Mouse (Mus musculus): ENCODE data around the gene Thegl. TPM values are rescaled to one million over a fixed set of nuclear protein-coding genes. Genes with fewer than 3 reads are reported as not detected.

Thegl gene
- total RNA-seq, 2 experiments from 2014 or later: 2.4 to 3.2 TPM

DNA sequence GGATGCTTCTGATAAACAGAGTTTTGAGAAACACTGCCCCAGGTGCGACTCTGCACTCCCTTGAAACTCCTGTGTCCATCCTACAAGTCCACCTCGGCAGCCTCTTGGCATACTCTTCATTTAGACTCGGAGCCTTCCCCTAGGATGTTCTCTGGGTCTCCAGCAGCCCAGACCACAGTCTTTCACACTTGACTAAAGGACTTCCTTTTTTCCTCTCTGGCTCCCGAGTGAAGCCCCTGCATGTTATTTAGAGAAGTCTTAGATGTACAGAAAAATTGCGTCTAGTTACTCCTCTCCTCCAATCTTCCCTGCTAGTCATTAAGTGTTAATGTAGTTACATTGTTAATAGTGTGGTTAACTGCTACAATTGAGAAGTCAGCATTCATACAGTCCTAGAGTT, 28.5 kb downstream of the Thegl start:
- no peak for DNase-seq (ENCODE audit: low spot score in 2 of 2)

DNA sequence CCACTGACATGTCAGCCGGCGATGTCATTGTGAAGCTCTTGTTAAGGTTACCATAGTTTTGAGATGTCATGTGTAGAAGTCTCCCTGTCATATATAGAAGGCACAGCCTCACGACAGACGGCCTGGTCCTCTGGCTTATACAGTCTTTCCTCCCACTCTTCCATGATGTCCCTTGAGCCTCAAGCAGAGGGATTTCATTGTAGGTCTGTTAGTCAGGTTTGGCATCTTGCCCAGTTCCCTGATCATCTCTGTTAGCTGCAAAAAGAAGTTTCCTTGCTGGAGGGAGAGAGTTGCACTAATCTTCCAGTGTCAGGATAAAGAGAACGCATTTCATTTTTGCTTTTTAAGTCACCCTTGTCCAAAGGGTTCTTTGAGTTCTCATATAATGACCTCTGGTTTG, 36.8 kb downstream of the Thegl start:
- no peak for DNase-seq (ENCODE audit: low spot score in 2 of 2)

DNA sequence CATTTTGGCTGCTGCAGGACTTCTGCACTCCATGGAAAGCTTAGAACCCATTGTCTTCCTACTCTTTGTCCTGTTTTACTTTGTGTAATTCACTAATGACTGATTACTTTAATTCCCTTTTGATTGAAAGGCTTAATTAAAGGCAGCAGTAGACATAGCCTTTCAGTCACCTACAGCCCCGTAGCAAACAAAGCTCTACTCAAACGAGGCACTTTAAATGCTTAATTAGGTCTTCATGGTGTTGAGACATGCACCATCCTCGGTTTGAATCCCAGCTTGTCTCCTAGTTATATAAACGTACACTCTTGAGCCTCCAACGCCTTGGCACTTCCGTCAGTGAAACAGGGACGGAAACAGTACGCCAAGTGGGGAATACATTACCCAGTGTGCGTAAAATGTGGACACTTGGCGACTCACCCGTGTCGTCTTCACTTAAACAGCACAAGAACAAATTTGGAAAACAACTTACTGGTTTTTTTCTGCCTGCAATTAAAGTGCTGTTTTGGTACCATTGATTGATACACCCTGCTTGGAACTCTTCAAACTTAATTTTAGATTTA, 41.1 kb downstream of the Thegl start:
- DNase-seq (ENCODE audit: low spot score in 2 of 2): no peak

DNA sequence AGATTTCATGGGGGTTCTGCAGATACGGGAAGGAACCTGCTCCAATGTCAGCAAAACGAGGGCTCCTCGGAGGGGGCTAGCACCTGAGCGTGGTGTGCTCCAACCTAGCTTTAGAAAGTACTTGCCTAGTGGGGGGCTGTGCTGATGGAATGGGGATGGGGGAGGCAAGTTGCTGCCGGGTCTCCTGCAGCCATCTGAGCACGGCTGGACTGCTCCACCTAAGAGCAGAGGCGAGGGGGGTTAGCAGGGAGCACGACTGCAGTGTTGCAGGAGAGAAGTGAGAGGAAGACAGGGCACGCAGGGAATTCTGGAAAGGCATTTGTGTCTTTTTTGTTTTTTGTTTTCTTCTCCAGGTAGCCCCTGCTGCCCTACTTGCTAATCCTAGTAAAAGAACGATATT, 44.5 kb downstream of the Thegl start:
- no peak for DNase-seq (ENCODE audit: low spot score in 2 of 2)

DNA sequence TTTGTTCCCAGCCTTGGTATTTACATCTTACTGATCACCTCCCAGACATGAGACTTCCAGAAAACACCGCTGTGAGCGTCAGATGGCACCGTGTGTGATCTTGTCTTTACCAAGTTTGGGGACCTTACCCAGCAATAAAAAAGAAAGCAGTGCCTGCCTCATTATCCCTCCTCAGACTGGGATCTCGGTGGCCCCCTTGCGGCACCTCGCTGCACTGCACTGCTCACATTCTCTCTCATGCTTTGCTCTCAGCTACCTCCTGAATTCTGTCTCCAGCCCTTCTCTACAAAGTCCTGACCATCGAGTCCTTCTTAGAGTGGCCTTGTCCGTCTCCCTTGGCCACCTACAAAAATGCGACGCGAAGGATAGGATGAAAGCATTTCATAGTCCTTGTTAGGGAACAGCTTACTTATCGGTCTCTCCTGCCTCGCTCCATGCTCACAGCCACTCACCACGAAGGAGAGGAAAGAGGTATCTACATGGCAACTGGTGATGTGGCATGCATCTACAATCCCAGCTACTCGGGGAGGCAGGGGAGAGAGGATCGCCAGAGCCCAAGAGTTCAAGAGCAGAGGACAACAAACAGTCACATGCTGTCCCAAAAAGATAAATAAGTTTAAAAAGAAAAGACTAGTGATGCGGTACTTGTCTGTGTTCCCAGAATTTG, 45.7 kb downstream of the Thegl start:
- DNase-seq (ENCODE audit: low spot score in 2 of 2): peak; percentile 82 to 86

DNA sequence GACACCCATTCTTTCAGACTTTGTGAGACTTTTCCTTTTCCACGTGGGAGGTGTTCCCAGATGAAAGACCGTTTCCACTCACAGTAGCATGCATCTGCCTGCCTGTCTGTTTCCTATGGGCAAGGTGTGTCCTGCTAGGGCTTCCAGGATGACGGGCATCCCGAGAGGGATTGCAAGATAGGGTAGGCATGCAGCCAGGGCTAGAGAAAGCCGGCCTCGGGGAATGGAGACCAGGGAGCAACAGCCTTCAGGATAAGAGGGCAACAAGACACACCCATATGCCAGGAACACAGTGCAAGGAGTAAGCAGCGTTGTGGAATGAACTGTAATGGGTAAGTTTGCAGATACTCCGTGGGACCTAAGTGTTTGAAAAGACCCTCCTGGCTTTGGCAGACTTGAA, 51.5 kb downstream of the Thegl start:
- no peak for DNase-seq (ENCODE audit: low spot score in 2 of 2)

DNA sequence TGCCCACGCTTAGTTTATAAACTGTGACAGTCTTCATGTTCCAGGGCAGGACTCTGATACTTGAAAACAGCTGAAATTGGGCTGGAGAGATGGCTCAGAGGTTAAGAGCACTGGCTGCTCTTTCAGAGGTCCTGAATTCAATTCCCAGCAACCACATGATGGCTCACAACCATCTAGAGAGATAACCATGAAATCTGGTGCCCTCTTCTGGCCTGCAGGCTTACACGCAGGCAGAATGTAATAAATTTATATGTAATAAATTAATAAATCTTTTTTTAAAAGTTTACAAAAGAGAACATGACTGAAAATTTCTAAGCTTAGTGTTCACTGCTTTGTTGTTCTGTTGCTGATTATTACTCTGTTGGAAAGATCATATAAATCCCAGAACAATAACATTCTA, 55.2 kb downstream of the Thegl start:
- DNase-seq (ENCODE audit: low spot score in 2 of 2): no peak

DNA sequence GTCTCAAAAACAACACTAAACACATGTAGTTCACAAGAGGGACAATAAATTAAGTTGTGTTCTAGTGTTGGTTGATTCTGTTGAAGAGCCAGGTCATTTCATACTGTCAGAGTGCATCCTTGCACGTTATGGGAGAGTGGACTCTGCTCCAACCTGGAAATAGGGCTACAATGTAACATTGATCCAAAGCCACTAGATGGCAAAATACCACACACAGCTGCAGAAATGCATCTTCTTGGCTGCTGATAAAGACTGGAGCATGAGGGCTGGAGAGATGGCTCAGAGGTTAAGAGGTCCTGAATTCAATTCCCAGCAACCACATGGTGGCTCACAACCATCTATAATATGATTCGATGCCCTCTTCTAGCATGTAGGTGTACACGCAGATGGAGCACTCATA, 55.8 kb downstream of the Thegl start:
- no peak for DNase-seq (ENCODE audit: low spot score in 2 of 2)

DNA sequence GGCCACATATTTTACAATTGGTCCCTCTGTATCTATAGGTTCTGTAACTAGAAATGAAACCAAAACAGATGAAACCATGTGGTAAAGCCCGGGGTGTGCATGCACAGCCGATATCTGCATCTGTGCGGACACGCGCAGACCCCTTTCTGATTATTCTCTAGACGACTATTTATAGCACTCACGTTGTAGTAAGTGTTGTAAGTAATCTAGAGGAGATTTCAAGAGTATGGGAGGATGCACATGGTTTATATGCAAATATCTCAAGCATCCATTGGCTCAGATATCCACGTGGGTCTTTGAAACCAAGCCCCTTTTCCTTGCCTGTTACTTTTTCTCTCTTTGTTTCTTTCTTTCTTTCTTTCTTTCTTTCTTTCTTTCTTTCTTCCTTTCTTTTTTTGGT, 58.0 kb downstream of the Thegl start:
- no peak for DNase-seq (ENCODE audit: low spot score in 2 of 2)

DNA sequence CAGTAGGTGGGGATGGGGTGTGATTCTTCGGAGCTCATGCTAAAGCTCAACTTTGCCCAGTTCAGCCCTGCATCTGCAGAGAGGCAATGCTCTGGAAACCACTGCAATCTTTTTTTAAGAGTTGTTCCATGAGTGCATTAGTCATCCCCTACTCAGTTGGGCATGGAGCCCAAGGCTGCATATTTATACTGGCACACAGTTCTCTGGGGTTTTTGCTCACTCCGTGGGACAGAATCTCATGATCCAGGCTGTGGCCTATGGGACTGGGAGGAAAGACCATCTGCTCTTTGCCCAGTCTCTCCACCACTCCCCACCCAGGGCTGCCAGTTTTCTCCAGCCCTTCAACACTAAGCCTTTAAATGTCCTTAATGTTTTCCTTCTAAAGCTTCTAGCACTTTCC, 59.1 kb downstream of the Thegl start:
- DNase-seq (ENCODE audit: low spot score in 2 of 2): no peak

DNA sequence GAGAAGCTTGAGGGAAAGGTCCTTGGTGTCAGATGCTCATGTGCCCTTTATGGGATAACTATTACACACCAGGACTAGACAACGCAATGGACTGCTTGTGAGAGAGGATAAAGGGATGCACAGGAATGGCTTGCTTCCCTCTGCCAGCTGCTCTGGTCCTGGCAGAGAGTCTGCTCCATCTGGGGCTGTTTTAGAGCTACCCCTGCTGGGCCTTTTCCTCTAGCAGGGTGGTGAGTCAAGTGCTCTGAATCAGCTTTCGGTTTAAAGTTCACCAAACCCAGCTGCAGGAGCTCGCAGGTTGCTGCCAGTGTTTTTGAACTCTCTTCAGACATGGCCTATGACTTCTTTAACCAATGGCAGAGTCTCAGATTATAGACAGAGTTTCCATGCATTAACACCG, 60.1 kb downstream of the Thegl start:
- peak in 1 of 2 experiments; percentile 28 for DNase-seq (ENCODE audit: low spot score in 2 of 2)

DNA sequence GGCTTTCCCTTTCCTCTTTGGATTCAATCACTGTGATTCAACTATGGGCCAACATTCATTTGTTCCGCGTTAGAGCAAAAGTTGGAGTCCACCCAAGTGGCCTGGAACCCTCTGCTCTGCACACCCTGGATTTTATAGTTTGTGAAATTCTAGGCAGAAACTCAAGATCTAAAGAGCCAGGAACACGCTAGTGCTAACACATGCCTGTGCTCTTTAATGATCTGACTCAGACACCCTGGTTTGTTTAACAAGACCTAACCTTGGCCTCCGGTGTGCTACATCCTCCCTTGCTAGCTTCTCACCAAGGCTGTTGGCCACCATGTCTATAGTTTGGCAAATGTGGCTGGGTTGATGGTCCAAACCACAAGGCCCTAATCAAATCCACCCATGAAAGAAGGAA, 64.9 kb downstream of the Thegl start:
- no peak for DNase-seq (ENCODE audit: low spot score in 2 of 2)

DNA sequence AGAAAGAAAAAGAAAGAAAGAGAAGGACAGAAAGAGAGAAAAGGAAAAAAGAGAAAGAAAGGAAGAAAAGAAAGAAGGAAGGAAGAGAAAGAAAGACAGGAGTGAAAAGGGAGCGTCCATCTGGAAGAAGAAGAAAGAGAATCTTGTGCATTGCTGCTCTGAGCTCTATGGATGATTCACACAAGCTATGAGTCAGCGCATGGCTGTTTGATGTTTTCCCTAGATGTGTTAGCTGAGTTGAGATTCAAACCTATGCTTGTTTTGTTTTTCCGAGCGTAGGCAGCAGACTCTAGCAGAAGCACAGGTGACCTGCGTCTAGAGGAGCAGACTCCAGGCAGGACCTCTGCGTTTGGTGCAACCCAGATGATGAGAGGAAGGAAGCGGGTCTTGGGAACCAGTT, 66.9 kb downstream of the Thegl start:
- DNase-seq (ENCODE audit: low spot score in 2 of 2): no peak

DNA sequence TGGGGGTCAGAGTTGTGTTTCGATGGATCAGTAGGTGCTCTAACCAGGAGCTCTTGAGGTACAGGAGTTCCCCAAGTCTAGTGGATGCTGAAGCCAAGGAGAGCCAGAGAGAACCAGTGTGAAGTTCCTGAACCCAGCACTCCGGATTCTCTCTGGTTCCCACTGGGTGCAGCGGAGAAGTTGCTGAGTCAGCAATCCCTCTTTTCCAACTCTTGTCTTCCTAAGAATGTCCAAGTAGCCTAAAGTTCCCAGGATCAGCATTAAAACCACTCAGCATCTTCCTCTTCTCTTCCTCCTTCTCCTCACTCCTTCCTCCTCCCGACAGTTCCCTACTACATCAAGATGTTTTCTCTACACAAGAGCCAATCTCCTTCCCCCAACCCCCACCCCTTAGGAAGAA, 68.6 kb downstream of the Thegl start:
- no peak for DNase-seq (ENCODE audit: low spot score in 2 of 2)

DNA sequence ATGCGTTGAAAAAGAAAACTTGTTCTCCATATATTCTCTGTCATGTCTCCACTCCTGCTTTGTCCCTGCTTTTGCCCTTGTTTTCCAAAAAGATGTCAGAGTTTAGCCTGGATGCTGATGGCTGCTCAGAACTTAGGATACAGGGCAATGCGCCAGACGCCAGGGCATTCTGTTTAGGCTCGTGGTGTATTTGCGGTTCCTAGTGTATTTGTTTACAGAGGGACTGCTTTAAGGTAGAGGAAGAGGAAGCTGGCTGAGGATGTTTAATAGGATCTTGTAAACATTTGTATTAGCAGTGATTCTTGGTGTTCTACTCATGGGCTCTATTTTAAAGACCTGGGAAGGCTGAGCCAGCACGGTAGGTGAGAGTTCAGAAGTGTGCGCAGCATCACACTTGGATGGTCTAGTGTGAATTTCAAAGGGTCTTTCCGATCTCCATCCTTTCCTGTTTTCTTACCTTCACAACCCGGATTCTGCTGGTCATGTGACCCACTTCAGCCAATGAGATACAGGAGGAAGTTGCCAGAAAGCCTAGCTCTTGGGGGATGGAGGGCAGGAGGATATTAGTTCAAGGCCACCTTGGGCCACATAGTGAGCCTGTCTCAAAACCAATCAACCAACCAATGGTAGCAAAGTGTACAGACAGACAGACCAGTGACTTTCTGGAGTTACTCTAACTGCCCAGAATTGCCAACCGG, 70.1 kb downstream of the Thegl start:
- DNase-seq (ENCODE audit: low spot score in 2 of 2): no peak

DNA sequence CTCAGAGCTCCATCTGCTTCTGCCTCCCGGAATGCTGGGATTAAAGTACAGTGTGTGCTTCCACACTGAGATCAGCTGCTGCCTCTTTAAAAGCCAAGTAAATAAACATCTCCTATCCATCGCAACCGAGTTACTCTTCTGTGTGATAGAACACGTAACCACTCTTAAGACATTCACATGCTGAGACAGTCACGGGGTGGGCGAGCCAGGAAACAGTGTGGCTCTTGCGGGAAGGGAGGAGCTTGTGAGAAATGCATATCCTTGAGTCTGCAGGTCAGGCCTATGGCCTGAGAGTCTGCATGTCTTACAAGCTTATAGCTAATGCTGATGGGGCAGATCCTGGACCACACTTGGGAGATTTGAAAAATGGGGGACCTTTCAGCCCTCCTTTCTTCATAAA, 70.7 kb downstream of the Thegl start:
- DNase-seq (ENCODE audit: low spot score in 2 of 2): no peak

DNA sequence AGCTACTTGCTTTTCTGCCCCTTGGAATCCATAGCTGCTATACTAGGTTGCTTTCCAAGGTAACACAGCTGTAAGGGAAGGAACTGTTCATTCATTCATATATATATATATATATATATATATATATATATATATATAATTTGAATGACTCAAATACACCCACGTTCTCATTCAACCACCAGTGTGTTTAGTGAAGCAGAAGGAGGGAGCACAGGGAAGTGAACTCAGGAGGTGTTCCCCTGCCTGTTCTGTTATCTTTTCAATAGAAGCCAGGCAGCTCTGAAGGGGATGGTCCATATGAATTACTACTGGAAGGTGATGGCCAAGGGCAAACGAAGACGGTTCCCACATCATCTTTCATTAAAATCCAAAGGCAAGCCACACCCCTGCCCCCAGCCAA, 71.3 kb downstream of the Thegl start:
- no peak for DNase-seq (ENCODE audit: low spot score in 2 of 2)

DNA sequence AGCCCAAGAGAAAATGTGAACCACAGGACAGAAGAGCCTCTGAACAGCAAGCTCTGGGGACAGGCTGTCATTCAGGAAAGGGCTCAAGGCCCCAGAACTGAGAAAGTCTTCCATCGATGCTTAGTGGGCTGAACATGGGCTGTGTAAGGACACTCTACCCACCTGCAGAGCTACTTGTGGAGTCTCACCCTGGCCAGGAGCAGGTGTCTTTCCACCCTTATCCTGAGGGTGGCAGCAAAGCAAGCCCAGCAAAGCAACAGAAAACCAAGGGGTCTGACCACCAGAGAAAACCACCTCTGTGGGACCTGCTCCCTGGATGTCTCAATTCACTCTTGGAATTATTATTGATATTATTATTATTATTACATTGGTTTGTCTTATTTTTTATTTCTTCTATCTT, 73.5 kb downstream of the Thegl start:
- DNase-seq (ENCODE audit: low spot score in 2 of 2): peak; percentile 75 to 77

DNA sequence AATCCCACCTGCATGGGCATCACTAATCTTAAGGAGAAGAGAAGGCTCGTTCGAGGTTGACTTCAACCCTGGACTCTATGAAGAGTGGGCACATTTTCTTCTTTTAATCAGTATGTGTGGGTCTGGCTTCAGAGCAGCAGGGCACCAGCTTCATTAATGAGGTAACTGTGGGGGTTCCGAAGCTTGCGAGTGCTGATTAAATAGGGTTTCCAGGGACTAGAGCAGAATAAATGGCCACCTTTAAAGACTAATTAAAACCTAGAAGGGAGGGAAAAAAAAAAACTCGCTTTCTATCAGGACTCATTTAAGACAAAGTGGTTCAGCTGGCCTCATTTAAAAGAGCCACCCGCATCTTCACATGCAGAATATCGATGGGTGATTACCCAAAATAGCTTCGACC, 74.1 kb downstream of the Thegl start:
- DNase-seq (ENCODE audit: low spot score in 2 of 2): no peak

DNA sequence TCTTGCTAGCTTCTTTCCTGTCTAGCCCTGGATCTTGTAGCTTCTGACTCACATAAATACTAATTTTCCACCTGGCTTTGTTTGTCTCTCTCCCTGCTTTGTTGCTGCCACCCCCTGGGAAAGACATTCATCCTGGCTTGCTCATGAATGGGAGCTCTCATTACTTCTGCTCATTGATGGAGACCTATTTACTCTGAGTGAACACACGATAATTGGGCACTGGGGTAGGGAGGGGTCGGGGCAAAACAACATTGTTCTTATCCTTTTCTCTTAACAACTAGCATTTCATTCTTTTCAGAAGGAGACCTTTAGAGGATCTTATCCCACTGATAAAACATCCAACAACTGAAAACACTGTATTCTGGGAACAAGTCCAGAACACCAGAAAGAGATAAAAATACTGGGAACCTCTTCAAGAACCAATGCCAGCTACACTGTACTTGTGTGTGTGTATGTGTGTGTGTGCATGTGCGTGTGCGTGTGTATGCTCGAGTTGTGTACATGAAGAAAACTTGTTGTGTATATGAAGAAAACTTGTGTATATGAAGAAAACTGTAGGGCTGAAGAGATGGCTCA, 74.8 kb downstream of the Thegl start:
- DNase-seq (ENCODE audit: low spot score in 2 of 2): no peak

DNA sequence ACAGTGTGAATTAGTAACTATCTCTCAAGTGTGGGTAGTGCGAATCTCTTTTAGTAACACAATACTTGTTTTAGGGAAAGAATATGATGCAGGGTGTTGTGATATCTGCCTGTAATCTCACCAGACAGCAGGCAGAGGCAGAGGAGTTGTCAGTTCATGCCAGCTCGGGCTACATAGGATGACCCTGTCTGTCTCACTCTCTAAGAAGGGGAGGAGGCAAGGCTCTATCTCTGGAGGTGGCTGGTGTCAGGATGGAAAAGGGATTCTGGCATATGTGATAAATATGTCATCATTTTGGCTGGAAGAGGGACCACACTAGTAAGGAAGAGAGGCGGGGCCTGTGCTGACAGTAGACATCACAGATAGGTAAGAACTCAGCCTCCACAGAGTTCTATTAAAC, 76.1 kb downstream of the Thegl start:
- no peak for DNase-seq (ENCODE audit: low spot score in 2 of 2)

DNA sequence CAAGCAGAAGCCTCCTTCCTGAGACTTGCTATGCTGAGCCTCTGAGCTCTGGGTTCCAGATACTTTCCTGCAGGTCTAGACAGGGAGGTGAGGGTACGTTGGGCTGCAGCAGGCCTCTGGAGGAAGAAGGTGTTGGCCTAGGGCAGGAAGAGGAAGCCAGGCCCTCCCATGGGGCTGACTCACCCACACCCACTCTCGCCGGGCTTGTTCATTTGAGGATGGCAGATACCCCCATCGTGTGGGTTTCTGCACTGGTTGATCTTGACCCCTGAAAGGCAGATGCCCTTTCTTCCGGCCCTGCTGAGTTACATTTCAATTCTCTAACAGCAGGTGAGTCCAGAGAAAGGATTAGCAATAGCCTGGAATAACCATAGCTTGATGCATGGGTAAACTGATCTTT, 76.7 kb downstream of the Thegl start:
- no peak for DNase-seq (ENCODE audit: low spot score in 2 of 2)

DNA sequence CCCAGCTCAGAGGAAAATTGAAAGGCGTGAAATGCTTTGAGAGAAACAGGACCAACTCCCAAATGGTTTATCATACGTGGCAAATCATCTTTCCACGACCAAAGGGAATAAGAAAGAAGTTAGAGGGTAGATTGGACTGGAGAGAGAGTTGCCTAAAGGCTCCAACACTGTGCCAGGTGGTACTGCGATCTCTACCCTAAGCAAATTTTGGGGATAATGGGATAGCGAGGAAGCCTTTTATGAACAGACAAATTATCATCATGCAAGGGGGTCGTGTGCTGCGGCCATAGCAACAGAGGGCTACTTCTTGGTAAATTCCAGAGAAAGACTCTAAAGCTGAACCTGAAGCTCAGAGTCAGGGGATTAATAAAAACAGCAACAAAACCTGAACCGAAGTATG, 78.1 kb downstream of the Thegl start:
- no peak for DNase-seq (ENCODE audit: low spot score in 2 of 2)
